Mouse (Mus musculus) liver, adult (tissue): ENCODE measurements around the gene Slc40a1.

Source experiments
- GATA4 ChIP-seq: IDR thresholded peaks from 2 replicates; pipeline ENCODE4 v1.6.1; 2014; ENCODE audit warnings: mild to moderate bottlenecking, low read length; ENCODE audit not compliant: insufficient replicate concordance

Slc40a1 gene

GRCm38 (mm10) chr1:45904161-45904560, 22.2 kb downstream of the Slc40a1 start:
- no peak for TF ChIP-seq GATA4

DNA sequence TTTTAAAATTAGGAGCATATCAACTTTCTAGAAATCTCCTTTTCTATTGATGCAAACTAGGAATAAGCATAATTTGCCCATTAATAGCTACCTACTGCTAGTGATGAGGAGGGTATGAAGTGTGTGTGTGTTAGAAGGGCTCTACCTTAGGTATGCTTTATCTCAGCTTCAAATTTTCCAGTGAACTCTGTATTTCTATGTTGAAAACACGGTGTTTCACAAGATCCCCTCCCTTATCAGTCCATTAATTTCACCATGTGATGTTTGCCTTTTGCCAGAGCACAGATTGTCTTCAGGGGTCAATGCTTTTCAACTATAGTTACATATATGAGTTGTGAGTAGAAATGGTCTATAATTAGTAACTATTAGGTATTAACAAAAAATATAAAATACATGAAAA, 28.3 kb downstream of the Slc40a1 start:
- TF ChIP-seq GATA4: peak; percentile 99

DNA sequence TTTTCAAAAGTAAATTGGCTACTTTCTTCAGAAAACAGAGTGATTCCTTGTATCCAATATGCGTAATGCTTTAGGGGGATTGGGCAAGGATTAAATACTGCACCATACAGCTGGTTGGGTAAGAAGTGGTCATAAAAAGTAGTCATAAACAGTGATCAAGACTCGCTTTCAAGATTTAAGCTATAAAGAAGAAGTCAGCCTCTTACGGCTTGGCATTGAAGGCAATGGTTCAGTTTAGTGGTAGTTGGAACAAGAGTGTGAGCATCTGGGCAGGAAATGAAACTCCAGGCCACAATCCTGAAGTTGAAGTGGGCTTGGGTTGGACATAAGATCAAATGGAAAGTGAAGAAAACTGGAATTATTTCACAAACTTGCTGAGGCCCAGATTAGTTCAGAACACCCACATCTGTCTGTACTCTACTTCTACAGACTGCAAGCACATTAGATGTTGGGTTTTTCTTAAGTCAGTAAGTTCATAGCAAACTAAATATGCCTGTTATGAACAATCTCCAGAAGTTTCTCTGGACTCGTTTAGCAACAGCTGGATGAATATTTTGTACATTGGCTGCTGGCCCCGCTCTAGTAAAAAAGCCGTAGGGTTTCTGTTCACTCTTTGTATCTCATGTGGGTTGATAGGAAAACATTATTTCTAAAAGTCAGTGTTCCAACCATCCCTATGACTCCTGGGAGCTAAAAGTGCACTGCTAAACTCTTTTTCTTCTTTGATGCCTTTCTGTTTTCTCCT, 32.0 kb downstream of the Slc40a1 start:
- no peak for TF ChIP-seq GATA4

GRCm38 (mm10) chr1:45891986-45892385, 34.3 kb downstream of the Slc40a1 start:
- no peak for TF ChIP-seq GATA4

GRCm38 (mm10) chr1:45890173-45890572, 36.1 kb downstream of the Slc40a1 start, which contains the start of gene Gm5269:
Gene Gm5269, minus strand, starts transcription at chr1:45890273.
- TF ChIP-seq GATA4: no peak

- TF ChIP-seq GATA4: no peak
These were observed 39.5 kb downstream of the Slc40a1 start for GRCm38 (mm10) chr1:45886800-45887199.

- no peak for TF ChIP-seq GATA4
These were observed 42.9 kb downstream of the Slc40a1 start for GRCm38 (mm10) chr1:45883378-45883777.

DNA sequence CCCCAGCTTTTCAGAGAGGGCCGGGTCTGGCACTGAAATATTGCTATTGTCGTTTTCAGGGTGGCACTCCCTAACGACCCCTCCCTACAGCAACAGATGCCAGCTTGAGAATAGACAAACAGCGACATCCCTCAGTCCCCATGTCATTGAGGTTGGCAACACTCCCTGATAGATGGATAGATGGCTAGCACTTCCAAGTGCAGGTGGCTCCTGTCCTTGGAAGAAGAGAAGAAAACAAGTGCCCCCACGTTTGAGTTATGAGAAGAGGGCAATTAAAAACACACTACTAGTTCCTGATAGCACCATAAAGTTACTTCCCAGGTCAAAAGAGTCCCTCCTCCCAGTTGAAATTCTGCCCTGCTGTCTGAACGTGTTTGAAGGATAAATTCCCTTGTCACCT, 44.2 kb downstream of the Slc40a1 start:
- TF ChIP-seq GATA4: no peak

DNA sequence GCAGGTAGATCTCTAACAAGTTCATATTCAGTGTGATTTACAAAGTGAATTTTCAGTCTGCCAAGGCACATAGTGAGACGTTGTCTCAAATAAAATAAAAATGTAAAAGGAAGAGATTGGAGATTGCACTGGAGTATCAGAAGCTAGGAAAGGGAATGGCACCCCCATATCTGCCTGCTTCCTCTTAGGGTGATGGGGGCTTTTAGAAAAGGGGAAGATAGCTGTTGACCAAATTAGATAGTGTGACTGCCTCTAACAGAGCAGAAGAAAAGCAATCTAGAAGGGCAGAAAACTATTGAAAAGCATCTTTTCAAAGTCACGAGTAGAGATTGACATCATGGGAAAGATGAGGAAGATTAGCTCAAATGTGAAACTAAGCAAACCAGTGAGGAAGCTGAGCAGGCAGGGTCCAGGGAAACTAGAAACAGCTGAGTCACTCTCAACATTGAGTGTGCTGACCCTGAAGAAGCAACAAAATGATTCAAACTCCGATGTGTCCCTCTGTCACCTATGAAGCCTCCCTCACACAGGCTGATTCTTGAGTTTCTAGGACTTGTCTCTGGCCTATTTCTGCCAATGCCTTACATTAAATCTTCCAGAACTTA, 45.0 kb downstream of the Slc40a1 start:
- TF ChIP-seq GATA4: no peak

DNA sequence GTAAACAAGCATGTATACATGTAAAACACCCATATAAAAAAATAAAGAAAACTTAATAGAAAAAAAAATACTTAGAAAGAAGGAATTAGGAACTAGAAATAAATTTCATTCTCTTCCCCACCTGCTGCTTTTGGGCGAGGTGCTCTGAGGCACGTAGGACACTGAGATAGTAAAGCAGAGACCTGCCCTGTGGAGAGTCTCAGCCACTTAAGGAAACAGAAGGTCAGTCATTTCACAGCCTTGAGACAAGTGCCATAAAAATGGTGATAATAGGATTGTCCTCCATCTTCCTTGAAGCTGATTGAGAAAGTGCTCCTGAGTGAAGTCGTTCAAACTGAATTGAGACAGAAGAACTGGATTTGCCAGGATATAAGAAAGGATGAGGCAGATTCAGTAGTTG, 48.9 kb downstream of the Slc40a1 start:
- TF ChIP-seq GATA4: no peak

DNA sequence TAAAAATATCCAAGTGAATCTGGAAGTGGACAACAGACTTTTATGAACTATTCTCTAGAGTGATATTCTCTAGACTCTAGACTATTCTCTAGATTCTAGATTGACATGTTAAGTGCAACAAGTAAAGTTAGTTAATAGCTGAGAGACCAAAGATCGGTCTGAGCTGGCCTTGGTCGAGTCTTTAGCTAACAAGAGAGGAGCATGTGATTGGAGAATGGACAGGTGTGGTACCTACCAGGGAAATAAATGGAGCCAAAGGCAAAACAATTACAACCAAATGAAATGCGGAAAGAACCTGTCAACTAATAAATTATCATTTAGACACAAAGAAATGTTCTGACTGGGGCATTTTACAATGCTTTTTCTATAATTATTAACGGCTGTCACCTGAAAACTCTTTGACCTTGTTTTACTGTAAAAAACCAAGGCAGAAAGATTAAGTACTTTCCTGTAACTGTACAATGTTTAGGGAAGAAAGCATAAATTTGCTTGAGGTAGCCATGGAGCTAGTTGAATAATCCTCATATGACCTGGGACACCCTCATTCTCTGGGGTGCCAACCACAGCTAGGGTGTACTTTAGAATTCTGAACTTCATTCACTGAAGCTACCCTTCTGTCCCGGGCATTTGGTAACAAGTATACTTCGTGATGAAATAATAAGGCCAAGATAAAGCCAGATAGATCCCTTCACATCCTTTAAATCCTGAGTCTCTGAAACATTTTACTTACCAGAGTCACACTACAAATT, 49.7 kb downstream of the Slc40a1 start:
- TF ChIP-seq GATA4: no peak

DNA sequence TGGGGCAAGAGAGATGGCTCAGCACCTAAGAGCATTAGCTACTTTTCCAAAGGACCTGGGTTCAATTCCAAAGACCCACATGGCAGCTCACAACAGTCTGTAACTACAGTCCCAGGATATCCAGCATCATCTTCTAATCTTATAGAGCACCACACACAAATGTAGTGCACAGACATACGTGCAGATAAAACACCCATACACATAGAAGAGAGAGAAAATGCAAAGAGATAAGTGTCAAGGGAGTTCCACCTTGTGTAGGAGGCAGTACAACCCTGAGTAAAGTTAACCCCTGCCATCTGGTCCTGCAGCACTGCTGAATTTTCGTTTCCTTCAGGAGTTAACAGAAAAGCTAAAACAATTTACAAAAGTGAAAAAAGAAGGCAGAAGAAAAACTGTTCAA, 50.7 kb downstream of the Slc40a1 start:
- no peak for TF ChIP-seq GATA4

DNA sequence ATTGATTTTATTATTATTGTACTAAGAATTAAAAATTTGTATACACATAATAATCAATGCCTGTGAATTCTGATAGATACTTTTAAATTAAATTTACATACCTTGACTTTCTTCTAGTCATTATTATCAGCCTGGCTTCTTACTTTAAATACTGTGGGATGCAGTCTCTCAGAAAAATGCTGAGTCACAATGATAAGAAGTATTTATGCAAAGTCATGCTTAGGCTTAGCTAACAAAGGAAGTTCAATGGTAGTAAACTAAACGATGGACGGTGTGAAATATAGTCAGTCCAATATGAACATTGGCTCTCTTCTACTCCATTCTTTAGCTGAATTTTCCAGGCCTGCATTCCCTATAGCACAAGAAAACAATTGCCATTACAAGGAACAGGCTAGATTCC, 53.1 kb downstream of the Slc40a1 start:
- TF ChIP-seq GATA4: no peak

DNA sequence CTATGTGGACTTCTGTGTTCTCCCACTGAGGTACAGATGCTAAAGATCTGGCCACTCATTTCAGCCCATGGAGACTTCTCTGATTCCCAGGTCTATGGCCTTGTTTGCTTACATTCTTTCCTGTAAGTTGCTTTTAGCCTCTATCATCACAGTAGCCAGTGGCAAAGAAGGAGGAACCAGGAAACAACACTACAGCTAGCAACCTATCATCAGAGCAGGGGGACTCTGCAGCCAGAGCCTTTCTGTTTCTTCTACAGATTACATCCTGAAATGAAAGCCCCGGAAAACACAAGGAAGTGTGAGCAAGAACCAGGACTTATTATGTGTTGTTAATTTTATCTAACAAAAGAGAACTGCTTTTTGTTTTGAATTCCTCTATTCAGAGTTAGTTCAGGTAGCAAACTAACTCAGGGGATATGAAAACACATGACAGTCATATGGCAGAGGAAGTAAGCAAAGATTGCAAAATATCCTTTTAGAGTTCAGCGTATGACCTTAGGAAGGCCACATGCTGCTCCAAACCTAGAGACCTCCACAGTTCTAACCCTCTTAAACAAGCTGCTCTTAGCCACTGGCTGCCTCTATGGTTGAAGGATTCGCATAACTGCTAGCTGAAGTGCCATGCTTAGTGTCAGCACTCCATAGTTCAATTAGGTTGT, 57.7 kb downstream of the Slc40a1 start:
- TF ChIP-seq GATA4: no peak

DNA sequence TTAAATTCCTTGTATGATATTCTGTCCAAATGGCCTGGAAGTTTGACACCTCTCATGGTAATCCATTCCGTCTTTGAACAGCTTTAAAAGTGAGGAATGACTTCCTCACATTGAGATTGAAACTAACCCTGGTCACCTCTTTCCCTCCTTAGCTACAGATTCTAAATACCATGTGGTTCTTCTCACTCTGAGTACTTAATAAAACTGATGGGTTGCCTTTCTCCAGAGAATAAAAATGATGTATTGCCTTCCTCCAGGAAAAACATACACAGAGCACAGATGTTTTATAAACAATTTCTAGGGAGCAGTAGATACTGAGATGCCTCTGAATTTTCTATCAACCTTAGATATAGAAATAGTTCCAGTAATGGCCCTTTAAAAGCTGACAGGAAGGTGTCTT, 58.3 kb downstream of the Slc40a1 start:
- TF ChIP-seq GATA4: no peak
